Mouse (Mus musculus): ENCODE measurements at regions not wholly inside any gene's neighbourhood (a gene's known extent, or its start where the extent isn't known, plus 50 kb on each side); places are given as distances from the start of the nearest gene placed in this dataset.

DNA sequence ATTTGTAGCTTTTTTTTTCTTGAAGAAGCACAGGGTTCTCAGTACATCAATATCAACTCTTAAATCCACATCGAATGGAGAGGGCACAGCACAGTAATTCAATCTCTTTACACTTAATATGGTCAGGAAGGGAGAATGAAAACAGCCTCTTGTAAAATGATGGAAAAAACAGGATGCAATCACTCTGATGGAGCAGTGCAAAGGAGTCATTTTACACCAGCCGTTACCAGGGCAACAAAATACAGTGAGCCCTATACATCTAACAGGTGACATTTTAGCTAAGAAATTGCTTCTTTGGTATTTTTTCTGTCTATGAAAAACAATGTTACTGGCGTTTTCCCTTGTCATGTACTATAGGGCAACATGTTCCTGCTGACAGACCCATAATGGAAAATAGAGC is 459.9 kb upstream of the Tle4 start:
- TF ChIP-seq CTCF (IDR thresholded peaks at IDR 0.05) (no peak), POLR2A (IDR thresholded peaks at IDR 0.05; ENCODE audit: insufficient read depth, low read depth, low read length) (no peak)
